Mouse (Mus musculus): ENCODE measurements around the gene Smlr1. TPM values are rescaled to one million over a fixed set of nuclear protein-coding genes. Genes with fewer than 3 reads are reported as not detected.

The Smlr1 gene
- not detected in 2 replicates for total RNA-seq (2014; rRNA removed)
- polyA plus RNA-seq (2015; fragmentation: Nextera tagmentation; extraction: Ambion mirVana): not detected in 2 replicates

DNA sequence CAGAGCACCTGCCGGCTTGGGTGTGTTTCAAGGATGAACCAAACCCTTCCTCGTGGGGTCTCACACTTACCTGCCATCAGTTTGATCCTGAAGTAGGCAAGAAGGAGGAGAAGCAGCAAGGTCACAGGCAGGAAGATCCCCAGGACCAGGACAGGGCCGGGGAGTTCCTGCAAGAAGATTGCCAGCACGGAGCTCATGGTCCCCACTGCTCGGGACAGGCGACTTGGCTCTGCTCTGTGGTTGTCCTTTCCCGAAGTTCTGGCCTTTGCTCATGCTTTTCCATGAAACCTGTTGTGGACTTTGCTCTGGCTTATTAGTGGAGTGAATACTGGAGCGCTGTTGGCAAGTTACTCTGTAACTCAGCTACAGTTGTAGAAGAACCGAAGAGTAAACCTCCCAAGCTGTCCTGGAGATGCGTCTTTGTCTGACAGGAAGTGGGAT, at the start of gene Smlr1:
Gene Smlr1 (minus strand): TSS at position 377 of the 441 bp plus-strand sequence.
- Histone ChIP-seq H3K4me1 (ENCODE audit: insufficient read depth) (no peaks in the 10 kb centered on the region), H3K36me3 (ENCODE audit: insufficient read depth) (no peaks in the 10 kb centered on the region), H3K27ac (ENCODE audit: low read depth, low read length) (no peak within 1 kb of the TSS), H3K4me3 (ENCODE audit: low read depth, low read length) (no peak within 1 kb of the TSS), H3K27me3 (ENCODE audit: insufficient read depth, low read length) (no peaks in the 10 kb centered on the region), H3K4me2 (ENCODE audit: low read depth) (no peak within 1 kb of the TSS), H3K9ac (no peak within 1 kb of the TSS), H3K9me3 (ENCODE audit: low read length) (no peaks in the 10 kb centered on the region)
- ATAC-seq (no peak), DNase-seq (no peak)
- WGBS: 97% methylated on average over 10 of the region's 10 CpGs
- no peak for TF ChIP-seq CTCF (IDR thresholded peaks at IDR 0.05; ENCODE audit: low read depth)

GRCm38 (mm10) chr10:25584899-25585298, 48.8 kb upstream of the Smlr1 start:
- H3K4me2 ChIP-seq (ENCODE audit: low read depth): no peak overlapping the region
- H3K27me3 ChIP-seq (ENCODE audit: insufficient read depth, low read length): no peaks in the 10 kb centered on the region
- peak; percentile 8 for DNase-seq
- no peaks in the 10 kb centered on the region for H3K4me1 ChIP-seq (ENCODE audit: insufficient read depth)
- no peaks in the 10 kb centered on the region for H3K36me3 ChIP-seq (ENCODE audit: insufficient read depth)
- H3K9me3 ChIP-seq (ENCODE audit: low read length): no peaks in the 10 kb centered on the region
- no peak for ATAC-seq
- no peak overlapping the region for H3K27ac ChIP-seq (ENCODE audit: low read depth, low read length)
- TF ChIP-seq CTCF (IDR thresholded peaks at IDR 0.05; ENCODE audit: low read depth): no peak
- no peak overlapping the region for H3K9ac ChIP-seq
- no peak overlapping the region for H3K4me3 ChIP-seq (ENCODE audit: low read depth, low read length)
- WGBS: 73% methylated on average over 6 of the region's 6 CpGs

DNA sequence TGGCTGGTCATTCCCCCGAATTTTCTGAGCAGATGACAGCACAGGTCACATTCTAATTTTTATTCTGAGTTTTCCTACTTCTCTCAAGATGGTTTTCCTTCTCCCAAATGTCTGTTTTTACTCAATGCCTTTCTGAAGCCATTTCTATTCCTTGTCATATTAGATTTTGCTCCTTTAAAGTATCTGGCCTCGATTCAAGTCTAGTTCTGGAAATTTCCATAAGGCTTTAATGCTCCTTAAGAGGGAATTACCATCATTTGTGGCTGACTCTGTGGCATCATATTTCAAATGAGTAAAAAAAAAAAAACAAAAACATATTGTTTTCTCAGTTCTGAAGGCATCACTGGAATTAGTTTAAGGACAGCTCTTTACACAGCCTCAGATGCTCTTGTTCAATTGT, 44.0 kb upstream of the Smlr1 start:
- no peak for TF ChIP-seq CTCF (IDR thresholded peaks at IDR 0.05; ENCODE audit: low read depth)
- 69% methylated on average over 2 of the region's 2 CpGs for WGBS
- no peak for DNase-seq

DNA sequence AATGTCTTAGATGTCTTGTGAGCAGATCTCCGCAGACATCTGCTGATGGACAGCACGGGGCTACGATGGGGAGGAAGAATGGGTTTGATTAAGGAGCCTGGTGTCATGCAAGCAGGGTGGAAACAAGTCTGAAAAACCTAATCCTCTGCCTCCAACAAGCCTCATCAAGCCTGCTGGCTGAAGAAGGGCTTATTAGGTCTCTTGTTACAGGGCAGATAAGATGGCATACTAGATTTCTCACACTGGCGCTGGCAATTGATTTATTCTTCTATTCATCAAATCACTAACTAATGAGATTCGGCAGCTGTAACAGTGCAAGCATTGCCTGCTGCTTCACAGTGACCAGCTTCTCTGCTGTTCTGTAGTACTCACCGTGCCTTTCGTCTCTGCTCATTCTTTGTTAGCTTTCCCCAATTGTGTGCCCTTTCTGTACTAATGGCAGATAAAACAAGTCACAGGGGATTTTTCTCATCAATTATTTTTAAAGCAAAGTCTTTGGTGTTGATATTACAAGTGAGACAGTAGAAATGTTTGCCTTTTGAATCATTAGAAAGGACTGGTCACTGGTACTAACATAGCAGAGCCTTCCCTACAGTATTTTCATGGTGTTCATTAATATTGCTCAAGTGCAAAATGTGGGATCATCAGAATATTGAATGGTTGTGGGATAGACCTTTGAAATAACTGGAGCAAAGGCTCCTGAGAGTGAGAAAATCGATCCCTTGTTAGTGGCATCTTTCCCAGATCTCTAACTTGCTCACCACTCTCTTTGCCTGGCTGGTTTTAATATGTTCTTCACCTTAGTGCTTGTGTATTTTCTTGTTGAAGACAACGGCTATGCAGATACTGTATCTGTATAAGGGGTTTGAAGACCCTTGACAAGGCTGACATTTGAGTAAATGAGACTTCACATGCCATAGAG, 35.5 kb upstream of the Smlr1 start:
- WGBS: 22% methylated on average over 9 of the region's 9 CpGs
- DNase-seq (peak; percentile 22), ATAC-seq (peak; percentile 83)
- H3K4me3 ChIP-seq (ENCODE audit: low read depth, low read length): no peak overlapping the region
- no peaks in the 10 kb centered on the region for H3K9me3 ChIP-seq (ENCODE audit: low read length)
- no peaks in the 10 kb centered on the region for H3K36me3 ChIP-seq (ENCODE audit: insufficient read depth)
- TF ChIP-seq CTCF (IDR thresholded peaks at IDR 0.05; ENCODE audit: low read depth): no peak
- no peak overlapping the region for H3K27ac ChIP-seq (ENCODE audit: low read depth, low read length)
- H3K9ac ChIP-seq: no peak overlapping the region
- no peaks in the 10 kb centered on the region for H3K4me1 ChIP-seq (ENCODE audit: insufficient read depth)
- H3K27me3 ChIP-seq (ENCODE audit: insufficient read depth, low read length): no peaks in the 10 kb centered on the region
- no peak overlapping the region for H3K4me2 ChIP-seq (ENCODE audit: low read depth)

More for the DNA sequence above, 44.0 kb upstream of the Smlr1 start:
- H3K9me3 ChIP-seq (ENCODE audit: low read length): no peaks in the 10 kb centered on the region
- H3K27ac ChIP-seq (ENCODE audit: low read depth, low read length): no peak overlapping the region
- H3K27me3 ChIP-seq (ENCODE audit: insufficient read depth, low read length): no peaks in the 10 kb centered on the region
- H3K4me2 ChIP-seq (ENCODE audit: low read depth): no peak overlapping the region
- no peak for ATAC-seq
- H3K4me1 ChIP-seq (ENCODE audit: insufficient read depth): no peaks in the 10 kb centered on the region
- H3K4me3 ChIP-seq (ENCODE audit: low read depth, low read length): no peak overlapping the region
- no peak overlapping the region for H3K9ac ChIP-seq
- H3K36me3 ChIP-seq (ENCODE audit: insufficient read depth): no peaks in the 10 kb centered on the region

GRCm38 (mm10) chr10:25552936-25553335, 16.9 kb upstream of the Smlr1 start:
- DNase-seq (no peak), ATAC-seq (0 out of 2 replicates have a peak, but pooled peaks have one; percentile 8)
- H3K4me3 ChIP-seq (ENCODE audit: low read depth, low read length): no peak overlapping the region
- no peaks in the 10 kb centered on the region for H3K36me3 ChIP-seq (ENCODE audit: insufficient read depth)
- H3K9ac ChIP-seq: no peak overlapping the region
- H3K27me3 ChIP-seq (ENCODE audit: insufficient read depth, low read length): no peaks in the 10 kb centered on the region
- H3K9me3 ChIP-seq (ENCODE audit: low read length): no peaks in the 10 kb centered on the region
- 36% methylated on average over 4 of the region's 4 CpGs for WGBS
- H3K4me1 ChIP-seq (ENCODE audit: insufficient read depth): no peaks in the 10 kb centered on the region
- H3K4me2 ChIP-seq (ENCODE audit: low read depth): no peak overlapping the region
- no peak for TF ChIP-seq CTCF (IDR thresholded peaks at IDR 0.05; ENCODE audit: low read depth)
- no peak overlapping the region for H3K27ac ChIP-seq (ENCODE audit: low read depth, low read length)

GRCm38 (mm10) chr10:25541097-25541496, 5.0 kb upstream of the Smlr1 start:
- Histone ChIP-seq H3K36me3 (ENCODE audit: insufficient read depth) (no peaks in the 10 kb centered on the region), H3K4me3 (ENCODE audit: low read depth, low read length) (no peak overlapping the region), H3K9me3 (ENCODE audit: low read length) (no peaks in the 10 kb centered on the region), H3K27ac (ENCODE audit: low read depth, low read length) (no peak overlapping the region), H3K4me1 (ENCODE audit: insufficient read depth) (no peaks in the 10 kb centered on the region), H3K27me3 (ENCODE audit: insufficient read depth, low read length) (no peaks in the 10 kb centered on the region), H3K4me2 (ENCODE audit: low read depth) (no peak overlapping the region), H3K9ac (no peak overlapping the region)
- no peak for ATAC-seq
- TF ChIP-seq CTCF (IDR thresholded peaks at IDR 0.05; ENCODE audit: low read depth): no peak
- 98% methylated on average over 3 of the region's 3 CpGs for WGBS
- no peak for DNase-seq

DNA sequence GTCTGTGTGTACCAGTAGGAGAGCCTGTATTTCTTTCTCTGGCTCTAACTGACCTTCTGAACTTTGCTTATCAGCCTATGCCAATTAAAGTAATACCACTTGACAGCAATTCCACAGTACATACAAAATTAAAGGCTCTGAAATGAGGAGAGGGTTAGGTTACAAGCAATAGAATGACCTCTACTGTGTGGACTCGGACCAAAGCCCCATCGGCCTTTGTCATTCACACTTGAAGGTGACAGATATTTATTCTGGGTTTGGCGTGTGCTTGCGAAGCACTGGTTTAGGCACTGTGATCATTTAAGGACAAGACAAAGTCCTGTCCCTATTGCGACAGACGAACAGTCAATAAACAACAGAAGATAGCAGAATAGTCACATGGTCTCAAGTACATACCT, 3.7 kb upstream of the Smlr1 start:
- Histone ChIP-seq H3K4me1 (ENCODE audit: insufficient read depth) (no peaks in the 10 kb centered on the region), H3K36me3 (ENCODE audit: insufficient read depth) (no peaks in the 10 kb centered on the region), H3K9me3 (ENCODE audit: low read length) (no peaks in the 10 kb centered on the region), H3K4me3 (ENCODE audit: low read depth, low read length) (no peak overlapping the region), H3K27me3 (ENCODE audit: insufficient read depth, low read length) (no peaks in the 10 kb centered on the region), H3K27ac (ENCODE audit: low read depth, low read length) (no peak overlapping the region), H3K9ac (no peak overlapping the region), H3K4me2 (ENCODE audit: low read depth) (no peak overlapping the region)
- DNase-seq (no peak), ATAC-seq (no peak)
- 74% methylated on average over 6 of the region's 6 CpGs for WGBS
- no peak for TF ChIP-seq CTCF (IDR thresholded peaks at IDR 0.05; ENCODE audit: low read depth)
